8 mouse cellular contexts compared by ENCODE assay signal in genomic region chr11:59964818-59965217, GRCm38 (mm10). TPM values are rescaled to one million over a fixed set of nuclear protein-coding genes. Genes with fewer than 3 reads are reported as not detected.
DNase-seq lines count a peak whose midpoint lies in the region; ATAC-seq lines count a peak whose summit lies in the region.

Rasd1 (minus strand) TSS chr11:59964944.

- WGBS in embryonic facial prominence, embryonic 15.5 days, result 0% methylated on average over 28 of the region's 28 CpGs
- under 1% methylated on average over 28 of the region's 28 CpGs for WGBS in heart, embryonic 10.5 days
- WGBS in kidney, embryonic 14.5 days, result 2% methylated on average over 28 of the region's 28 CpGs
- WGBS in liver, embryonic 13.5 days (ENCODE audit: insufficient replicate concordance), result under 1% methylated on average over 28 of the region's 28 CpGs
- under 1% methylated on average over 28 of the region's 28 CpGs for WGBS in stomach, embryonic 15.5 days

- peak within 1 kb of the TSS; percentile 68; the same call in 1 of the 2 replicates for H3K27ac ChIP-seq in embryonic facial prominence, embryonic 15.5 days (replicated peaks)
- peak within 1 kb of the TSS; percentile 88 for H3K27ac ChIP-seq in heart, embryonic 10.5 days
- H3K27ac ChIP-seq in kidney, embryonic 14.5 days (ENCODE audit: low read depth, low read length), result peak within 1 kb of the TSS; percentile 69
- H3K27ac ChIP-seq in liver, embryonic 13.5 days, result no peak within 1 kb of the TSS
- peak within 1 kb of the TSS; percentile 78; the same call in 1 of the 2 replicates for H3K27ac ChIP-seq in stomach, embryonic 15.5 days

- peaks cover 28% of the 10 kb centered on the region for H3K27me3 ChIP-seq in embryonic facial prominence, embryonic 15.5 days
- peaks cover 11% of the 10 kb centered on the region for H3K27me3 ChIP-seq in heart, embryonic 10.5 days (ENCODE audit: insufficient read depth, poor library complexity, severe bottlenecking)
- H3K27me3 ChIP-seq in kidney, embryonic 14.5 days (ENCODE audit: control insufficient read depth, insufficient read depth, low read length), result peaks cover 19% of the 10 kb centered on the region; the same call in 1 of the 2 replicates
- H3K27me3 ChIP-seq in liver, embryonic 13.5 days, result peaks cover 51% of the 10 kb centered on the region
- H3K27me3 ChIP-seq in stomach, embryonic 15.5 days (replicated peaks), result peaks cover 13% of the 10 kb centered on the region

- H3K36me3 ChIP-seq in embryonic facial prominence, embryonic 15.5 days, result peaks cover 17% of the 10 kb centered on the region
- peaks cover 21% of the 10 kb centered on the region for H3K36me3 ChIP-seq in heart, embryonic 10.5 days
- peaks cover 19% of the 10 kb centered on the region for H3K36me3 ChIP-seq in kidney, embryonic 14.5 days (ENCODE audit: control insufficient read depth, insufficient read depth, low read length)
- H3K36me3 ChIP-seq in liver, embryonic 13.5 days, result peaks cover 26% of the 10 kb centered on the region
- H3K36me3 ChIP-seq in stomach, embryonic 15.5 days, result peaks cover 14% of the 10 kb centered on the region

- peak within 1 kb of the TSS; percentile 51 for H3K4me3 ChIP-seq in embryonic facial prominence, embryonic 15.5 days (replicated peaks)
- H3K4me3 ChIP-seq in heart, embryonic 10.5 days, result peak within 1 kb of the TSS; percentile 70
- H3K4me3 ChIP-seq in kidney, embryonic 14.5 days (ENCODE audit: low read length), result peak within 1 kb of the TSS; percentile 49
- H3K4me3 ChIP-seq in liver, embryonic 13.5 days (replicated peaks), result peak within 1 kb of the TSS; percentile 58
- peak within 1 kb of the TSS; percentile 51 for H3K4me3 ChIP-seq in stomach, embryonic 15.5 days (replicated peaks)

- peak within 1 kb of the TSS; percentile 97 for H3K4me2 ChIP-seq in embryonic facial prominence, embryonic 15.5 days (replicated peaks)
- H3K4me2 ChIP-seq in kidney, embryonic 14.5 days (replicated peaks; ENCODE audit: low read depth, low read length), result peak within 1 kb of the TSS; percentile 96
- H3K4me2 ChIP-seq in liver, embryonic 13.5 days, result peak within 1 kb of the TSS; percentile 83
- peak within 1 kb of the TSS; percentile 98 for H3K4me2 ChIP-seq in stomach, embryonic 15.5 days

- H3K4me1 ChIP-seq in embryonic facial prominence, embryonic 15.5 days, result peaks cover 43% of the 10 kb centered on the region
- H3K4me1 ChIP-seq in heart, embryonic 10.5 days, result peaks cover 65% of the 10 kb centered on the region
- peaks cover 19% of the 10 kb centered on the region for H3K4me1 ChIP-seq in kidney, embryonic 14.5 days (ENCODE audit: control insufficient read depth, insufficient read depth, low read length)
- H3K4me1 ChIP-seq in liver, embryonic 13.5 days (replicated peaks), result peaks cover 44% of the 10 kb centered on the region
- H3K4me1 ChIP-seq in stomach, embryonic 15.5 days, result peaks cover 19% of the 10 kb centered on the region

- peak; percentile 86 for ATAC-seq in embryonic facial prominence, embryonic 15.5 days (ENCODE audit: insufficient number of reproducible peaks, low FRiP score, low TSS enrichment, low read depth)
- peak; percentile 87 for ATAC-seq in kidney, embryonic 14.5 days (ENCODE audit: low FRiP score, low TSS enrichment)
- ATAC-seq in liver, embryonic 13.5 days (ENCODE audit: low read depth), result peak; percentile 86
- ATAC-seq in stomach, embryonic 15.5 days (ENCODE audit: insufficient read depth, low FRiP score, low read depth), result peak; percentile 91

- peak within 1 kb of the TSS; percentile 35 for H3K9ac ChIP-seq in embryonic facial prominence, embryonic 15.5 days
- H3K9ac ChIP-seq in kidney, embryonic 14.5 days (ENCODE audit: low read depth, low read length), result peak within 1 kb of the TSS; percentile 60
- peak within 1 kb of the TSS; percentile 62 for H3K9ac ChIP-seq in liver, embryonic 13.5 days
- H3K9ac ChIP-seq in stomach, embryonic 15.5 days, result peak within 1 kb of the TSS; percentile 49

- peak; percentile 87 for DNase-seq in A20 (ENCODE audit: low read depth, low spot score)
- peak; percentile 64 to 68 for DNase-seq in adrenal gland, postnatal 4 days (ENCODE audit: low spot score in 2 of 2)
- DNase-seq in heart, embryonic 10.5 days (ENCODE audit: low spot score), result peak; percentile 95
- peak; percentile 76 for DNase-seq in liver, embryonic 13.5 days
- peak; percentile 75 to 77 for DNase-seq in natural killer cell, adult 2 months (ENCODE audit: low spot score in 2 of 2)

- H3K9me3 ChIP-seq in embryonic facial prominence, embryonic 15.5 days (replicated peaks), result no peaks in the 10 kb centered on the region
- no peaks in the 10 kb centered on the region for H3K9me3 ChIP-seq in heart, embryonic 10.5 days
- H3K9me3 ChIP-seq in kidney, embryonic 14.5 days (ENCODE audit: control insufficient read depth, low read length), result no peaks in the 10 kb centered on the region
- no peaks in the 10 kb centered on the region for H3K9me3 ChIP-seq in liver, embryonic 13.5 days (replicated peaks)
- no peaks in the 10 kb centered on the region for H3K9me3 ChIP-seq in stomach, embryonic 15.5 days

RNA-seq across cellular contexts. Expression of gene Rasd1, which starts in this region (rescaled TPM):
- 10 to 100 TPM; 20.7 to 21.6 TPM for total RNA-seq in adrenal gland, postnatal 4 days (2021)
- polyA plus RNA-seq in embryonic facial prominence, embryonic 15.5 days (2015; fragmentation: Nextera tagmentation; extraction: Ambion mirVana), result 3.1 and 3.4 TPM in 2 replicates
- polyA plus RNA-seq in heart, embryonic 10.5 days (2016; fragmentation: Nextera tagmentation; extraction: Ambion mirVana), result 12.2 and 17.4 TPM in 2 replicates
- polyA plus RNA-seq in kidney, embryonic 14.5 days (2014; fragmentation: Nextera tagmentation; extraction: Ambion mirVana), result 3.0 and 3.6 TPM in 2 replicates
- 1.0 and 1.2 TPM in 2 replicates for polyA plus RNA-seq in liver, embryonic 13.5 days (2015; fragmentation: Nextera tagmentation; extraction: Ambion mirVana)
- 2.8 and 3.2 TPM in 2 replicates for polyA plus RNA-seq in stomach, embryonic 15.5 days (2015; fragmentation: Nextera tagmentation; extraction: Ambion mirVana)
